Mouse (Mus musculus) E14TG2a.4 (cell line): Measurements from ENCODE around the gene Slc22a18.

Source experiments
- CTCF ChIP-seq: conservative IDR thresholded peaks from 2 replicates; pipeline ENCODE4 v1.5.1; 2014; ENCODE audit warnings: low read length
- NANOG ChIP-seq: IDR thresholded peaks from 2 replicates; pipeline ENCODE4 v1.6.1; 2014; ENCODE audit warnings: borderline replicate concordance, low read length, mixed read lengths
- POU5F1 ChIP-seq: IDR thresholded peaks from 2 replicates; pipeline ENCODE4 v1.6.1; 2014; ENCODE audit warnings: low read length, borderline replicate concordance

GRCm38 (mm10) chr7:143489735-143490134 lies 16.2 kb downstream of the Slc22a18 start:
- no peak for TF ChIP-seq CTCF
- TF ChIP-seq POU5F1 = no peak
- TF ChIP-seq NANOG = no peak
